Mouse (Mus musculus) right cerebral cortex, adult 18-20 months (tissue): Measurements from ENCODE around the gene Apob.

Experiments used
- DNase-seq: peaks from one replicate; pipeline ENCODE4 v3.0.0; 2022; ENCODE audit warnings: mixed read lengths

Apob gene

GRCm38 (mm10) chr12:8042626-8043394, 65.4 kb downstream of the Apob start:
- no peak for DNase-seq

- DNase-seq = no peak
These were observed 69.6 kb downstream of the Apob start for GRCm38 (mm10) chr12:8047046-8047445.

GRCm38 (mm10) chr12:8047789-8048309, 70.4 kb downstream of the Apob start:
- no peak for DNase-seq

- DNase-seq = no peak
These were observed 78.7 kb downstream of the Apob start for GRCm38 (mm10) chr12:8056001-8056640.

GRCm38 (mm10) chr12:8059576-8059975, 82.1 kb downstream of the Apob start:
- DNase-seq = peak; percentile 62

GRCm38 (mm10) chr12:8063363-8064065, 86.1 kb downstream of the Apob start:
- DNase-seq = no peak
